ENCODE assay signal across 10 mouse cellular contexts in genomic region chr8:71456906-71457305, GRCm38 (mm10). TPM values are rescaled to one million over a fixed set of nuclear protein-coding genes. Genes with fewer than 3 reads are reported as not detected.
DNase-seq lines count a peak whose midpoint lies in the region; ATAC-seq lines count a peak whose summit lies in the region.
"Had no signal": no experiment of that assay in that cellular context is flagged by ENCODE, and none has a peak within 500 bp of the region (broad histone marks: within the 10 kb centered on the region; RNA-seq: fewer than 3 reads in every experiment).

No protein-coding gene starts in this region.

- H3K4me1 ChIP-seq in heart, embryonic 13.5 days, result peaks cover 8% of the 10 kb centered on the region; the same call in 1 of the 2 replicates
- peaks cover 12% of the 10 kb centered on the region for H3K4me1 ChIP-seq in embryonic facial prominence, embryonic 10.5 days

- H3K36me3 ChIP-seq in heart, embryonic 13.5 days, result peaks cover 51% of the 10 kb centered on the region
- H3K36me3 ChIP-seq in embryonic facial prominence, embryonic 10.5 days (replicated peaks), result peaks cover 56% of the 10 kb centered on the region

- 32% methylated on average over 22 of the region's 22 CpGs for WGBS in heart, embryonic 13.5 days
- WGBS in embryonic facial prominence, embryonic 10.5 days, result 42% methylated on average over 22 of the region's 22 CpGs

- ATAC-seq in heart, embryonic 13.5 days (ENCODE audit: extremely low read depth, insufficient number of reproducible peaks, low FRiP score, low TSS enrichment), result peak; percentile 17; the same call in 1 of the 2 replicates
- ATAC-seq in megakaryocyte progenitor cell, adult 5-6 weeks (replicated peaks; ENCODE audit: poor library complexity), result peak; percentile 68
- ATAC-seq: forebrain, embryonic 14.5 days had no signal

- H3K27ac ChIP-seq in heart, embryonic 13.5 days (replicated peaks), result no peak overlapping the region
- H3K27ac ChIP-seq in embryonic facial prominence, embryonic 10.5 days (replicated peaks), result no peak overlapping the region
- H3K27ac ChIP-seq: limb, embryonic 15.5 days had no signal

- no peak overlapping the region for H3K4me2 ChIP-seq in heart, embryonic 13.5 days
- H3K4me2 ChIP-seq: limb, embryonic 15.5 days had no signal

- H3K4me3 ChIP-seq in heart, embryonic 13.5 days, result no peak overlapping the region
- no peak overlapping the region for H3K4me3 ChIP-seq in embryonic facial prominence, embryonic 10.5 days
- H3K4me3 ChIP-seq: limb, embryonic 15.5 days had no signal

- H3K9me3 ChIP-seq in heart, embryonic 13.5 days, result no peaks in the 10 kb centered on the region
- H3K9me3 ChIP-seq in embryonic facial prominence, embryonic 10.5 days, result no peaks in the 10 kb centered on the region
- H3K9me3 ChIP-seq: limb, embryonic 15.5 days had no signal

- DNase-seq in heart, postnatal 4 days, result no peak
- peak; percentile 23 to 33 for DNase-seq in right cerebral cortex, postnatal 10 days (ENCODE audit: low spot score in 2 of 2)
- DNase-seq in right cerebral cortex, postnatal 36 days (ENCODE audit: low spot score in 2 of 2), result no peak
- DNase-seq in embryonic facial prominence, embryonic 10.5 days (ENCODE audit: low spot score), result peak; percentile 14
- DNase-seq in left cerebral cortex, adult 8-10 months (ENCODE audit: low spot score in 2 of 2), result no peak
- no peak for DNase-seq in frontal cortex, postnatal 36 days (ENCODE audit: low spot score in 2 of 2)

- H3K9ac ChIP-seq in heart, embryonic 13.5 days, result no peak overlapping the region
- H3K9ac ChIP-seq: limb, embryonic 15.5 days had no signal

- peaks cover 22% of the 10 kb centered on the region for H3K27me3 ChIP-seq in heart, embryonic 13.5 days (replicated peaks)
- H3K27me3 ChIP-seq in embryonic facial prominence, embryonic 10.5 days (replicated peaks; ENCODE audit: low read depth, poor library complexity, severe bottlenecking), result peaks cover 19% of the 10 kb centered on the region
- H3K27me3 ChIP-seq: limb, embryonic 15.5 days had no signal

RNA-seq across cellular contexts. Expression of gene Abhd8, which starts 6.5 kb away (rescaled TPM):
- 33.0 and 35.5 TPM in 2 replicates for polyA plus RNA-seq in heart, embryonic 13.5 days (2015; fragmentation: Nextera tagmentation; extraction: Ambion mirVana)
- total RNA-seq in heart, postnatal 4 days (2021), result 10 to 100 TPM; 37.7 to 39.3 TPM
- polyA plus RNA-seq in embryonic facial prominence, embryonic 10.5 days (2016; fragmentation: Nextera tagmentation; extraction: Ambion mirVana), result 66.4 and 69.4 TPM in 2 replicates
- 2.3 and 3.1 TPM in 2 replicates for total RNA-seq in megakaryocyte progenitor cell, adult 5-6 weeks (2015)
- 8.2 and 8.3 TPM in 2 replicates for total RNA-seq in megakaryocyte progenitor cell, adult 5-6 weeks (2017)
- 100 to 1,000 TPM; 255 to 290 (median 264) TPM for total RNA-seq in left cerebral cortex, adult 8-10 months (2022)

RNA-seq across cellular contexts. Expression of gene Mrpl34, which starts 7.9 kb away (rescaled TPM):
- polyA plus RNA-seq in heart, embryonic 13.5 days (2015; fragmentation: Nextera tagmentation; extraction: Ambion mirVana), result 165 and 186 TPM in 2 replicates
- 100 to 1,000 TPM in 1 of 2 experiments, 10 to 100 TPM in 1; 96.0 to 107 TPM for total RNA-seq in heart, postnatal 4 days (2021)
- 223 and 236 TPM in 2 replicates for polyA plus RNA-seq in embryonic facial prominence, embryonic 10.5 days (2016; fragmentation: Nextera tagmentation; extraction: Ambion mirVana)
- 60.0 and 66.1 TPM in 2 replicates for total RNA-seq in megakaryocyte progenitor cell, adult 5-6 weeks (2015)
- 50.2 and 53.6 TPM in 2 replicates for total RNA-seq in megakaryocyte progenitor cell, adult 5-6 weeks (2017)
- total RNA-seq in left cerebral cortex, adult 8-10 months (2022), result 10 to 100 TPM; 50.0 to 56.8 (median 53.3) TPM

RNA-seq across cellular contexts. Expression of gene Dda1, which starts 12.1 kb away (rescaled TPM):
- polyA plus RNA-seq in heart, embryonic 13.5 days (2015; fragmentation: Nextera tagmentation; extraction: Ambion mirVana), result 75.6 and 87.1 TPM in 2 replicates
- total RNA-seq in heart, postnatal 4 days (2021), result 10 to 100 TPM; 42.0 to 46.2 TPM
- 131 and 134 TPM in 2 replicates for polyA plus RNA-seq in embryonic facial prominence, embryonic 10.5 days (2016; fragmentation: Nextera tagmentation; extraction: Ambion mirVana)
- total RNA-seq in megakaryocyte progenitor cell, adult 5-6 weeks (2015), result 32.3 and 37.0 TPM in 2 replicates
- total RNA-seq in megakaryocyte progenitor cell, adult 5-6 weeks (2017), result 14.1 and 14.7 TPM in 2 replicates
- total RNA-seq in left cerebral cortex, adult 8-10 months (2022), result 10 to 100 TPM; 59.4 to 75.0 (median 64.0) TPM

RNA-seq across cellular contexts. Expression of gene Ano8, which starts 28.9 kb away (rescaled TPM):
- polyA plus RNA-seq in heart, embryonic 13.5 days (2015; fragmentation: Nextera tagmentation; extraction: Ambion mirVana), result 0.63 and 0.78 TPM in 2 replicates
- total RNA-seq in heart, postnatal 4 days (2021), result 10 to 100 TPM; 13.5 to 15.4 TPM
- 2.4 and 3.2 TPM in 2 replicates for polyA plus RNA-seq in embryonic facial prominence, embryonic 10.5 days (2016; fragmentation: Nextera tagmentation; extraction: Ambion mirVana)
- 0.22 and 0.64 TPM in 2 replicates for total RNA-seq in megakaryocyte progenitor cell, adult 5-6 weeks (2015)
- total RNA-seq in megakaryocyte progenitor cell, adult 5-6 weeks (2017), result 3.1 and 3.6 TPM in 2 replicates
- total RNA-seq in left cerebral cortex, adult 8-10 months (2022), result 10 to 100 TPM; 51.0 to 61.5 (median 60.0) TPM

RNA-seq across cellular contexts. Expression of gene Gtpbp3, which starts 31.0 kb away (rescaled TPM):
- polyA plus RNA-seq in heart, embryonic 13.5 days (2015; fragmentation: Nextera tagmentation; extraction: Ambion mirVana), result 11.6 and 12.6 TPM in 2 replicates
- total RNA-seq in heart, postnatal 4 days (2021), result 10 to 100 TPM; 17.8 to 20.1 TPM
- polyA plus RNA-seq in embryonic facial prominence, embryonic 10.5 days (2016; fragmentation: Nextera tagmentation; extraction: Ambion mirVana), result 24.5 and 25.3 TPM in 2 replicates
- total RNA-seq in megakaryocyte progenitor cell, adult 5-6 weeks (2015), result 5.9 TPM in 2 replicates
- total RNA-seq in megakaryocyte progenitor cell, adult 5-6 weeks (2017), result 23.4 and 26.5 TPM in 2 replicates
- total RNA-seq in left cerebral cortex, adult 8-10 months (2022), result 10 to 100 TPM; 28.0 to 37.8 (median 31.0) TPM

Comparison
In these comparisons a context has a peak if more than half of its experiments do, and no peak if none do; other contexts are left out.
1. DNase-seq: peak in right cerebral cortex, postnatal 10 days (2 of 2) and embryonic facial prominence, embryonic 10.5 days (single experiment); none in heart, postnatal 4 days (single experiment), right cerebral cortex, postnatal 36 days (0 of 2), left cerebral cortex, adult 8-10 months (0 of 2) and frontal cortex, postnatal 36 days (0 of 2).
2. RNA of gene Abhd8, which starts 6.5 kb away (total RNA-seq): 255 to 290 TPM in left cerebral cortex, adult 8-10 months; 37.7 to 39.3 TPM in heart, postnatal 4 days and 2.3 to 8.3 TPM in megakaryocyte progenitor cell, adult 5-6 weeks; every median in the first group is over 4 times any median in the second.